Mouse (Mus musculus): ENCODE results near the gene Gzmf. TPM values are rescaled to one million over a fixed set of nuclear protein-coding genes. Genes with fewer than 3 reads are reported as not detected.
A peak's percentile ranks its signal among the peaks of the same experiment; 100 is the strongest.
"Not testable (repeated sequence)": the region's sequence is repeated elsewhere in the genome, so short reads cannot be mapped to it uniquely, and the experiment has no call there.

Gzmf gene
- total RNA-seq (2021): not detected
- long read RNA-seq, experiment 1: 0 reads
- long read RNA-seq, experiment 2: 0 reads

- H3K27ac ChIP-seq: no peak within 1 kb of the TSS
- no peak for TF ChIP-seq CTCF (conservative IDR thresholded peaks at IDR 0.05)
- no peak within 1 kb of the TSS for H3K4me3 ChIP-seq
- no peak for DNase-seq (ENCODE audit: low spot score in 2 of 2)
Observed at GRCm38 (mm10) chr14:56211317-56211716, at the start of gene Gzmf. TSS of gene Gzmf (minus strand) at chr14:56211417.

GRCm38 (mm10) chr14:56240409-56240808 is 29.2 kb upstream of the Gzmf start:
- H3K4me3 ChIP-seq: no peak overlapping the region
- no peak overlapping the region for H3K27ac ChIP-seq
- DNase-seq (ENCODE audit: low spot score in 2 of 2): no peak
- peak; percentile 54 for TF ChIP-seq CTCF (conservative IDR thresholded peaks at IDR 0.05)

GRCm38 (mm10) chr14:56234556-56234955 is 23.3 kb upstream of the Gzmf start, which contains the start of gene Gzmc:
TSS of gene Gzmc (minus strand) at chr14:56234656.
- TF ChIP-seq CTCF (conservative IDR thresholded peaks at IDR 0.05): no peak
- Histone ChIP-seq H3K4me3 (no peak within 1 kb of the TSS), H3K27ac (no peak within 1 kb of the TSS)
- DNase-seq (ENCODE audit: low spot score in 2 of 2): no peak

- Histone ChIP-seq H3K4me3 (no peak overlapping the region), H3K27ac (no peak overlapping the region)
- no peak for TF ChIP-seq CTCF (conservative IDR thresholded peaks at IDR 0.05)
- no peak for DNase-seq (ENCODE audit: low spot score in 2 of 2)
Observed at GRCm38 (mm10) chr14:56205613-56206012, 5.6 kb downstream of the Gzmf start.

- peak; percentile 71 for TF ChIP-seq CTCF (conservative IDR thresholded peaks at IDR 0.05)
- not testable (repeated sequence) for H3K27ac ChIP-seq, H3K4me3 ChIP-seq
- peak in 1 of 2 experiments; percentile 24 for DNase-seq (ENCODE audit: low spot score in 2 of 2)
Observed at GRCm38 (mm10) chr14:56205021-56205420, 6.2 kb downstream of the Gzmf start.

GRCm38 (mm10) chr14:56203975-56204374 is 7.2 kb downstream of the Gzmf start:
- TF ChIP-seq CTCF (conservative IDR thresholded peaks at IDR 0.05): peak; percentile 94
- Histone ChIP-seq H3K27ac (no peak overlapping the region), H3K4me3 (no peak overlapping the region)
- DNase-seq (ENCODE audit: low spot score in 2 of 2): peak; percentile 38 to 78

- no peak overlapping the region for H3K4me3 ChIP-seq
- TF ChIP-seq CTCF (conservative IDR thresholded peaks at IDR 0.05): peak; percentile 46
- H3K27ac ChIP-seq: no peak overlapping the region
- no peak for DNase-seq (ENCODE audit: low spot score in 2 of 2)
Observed at GRCm38 (mm10) chr14:56186946-56187345, 24.3 kb downstream of the Gzmf start.

- TF ChIP-seq CTCF (conservative IDR thresholded peaks at IDR 0.05): no peak
- Histone ChIP-seq H3K27ac (no peak overlapping the region), H3K4me3 (no peak overlapping the region)
- DNase-seq (ENCODE audit: low spot score in 2 of 2): no peak
Observed at GRCm38 (mm10) chr14:56186521-56186920, 24.7 kb downstream of the Gzmf start.

- H3K4me3 ChIP-seq, H3K27ac ChIP-seq: not testable (repeated sequence)
- DNase-seq (ENCODE audit: low spot score in 2 of 2): peak in 1 of 2 experiments; percentile 37
- peak; percentile 73 for TF ChIP-seq CTCF (conservative IDR thresholded peaks at IDR 0.05)
Observed at GRCm38 (mm10) chr14:56177651-56178050, 33.6 kb downstream of the Gzmf start.

GRCm38 (mm10) chr14:56174499-56174898 is 36.7 kb downstream of the Gzmf start, which contains the start of gene Gzmn:
TSS of gene Gzmn (minus strand) at chr14:56174599.
- TF ChIP-seq CTCF (conservative IDR thresholded peaks at IDR 0.05): no peak
- DNase-seq (ENCODE audit: low spot score in 2 of 2): no peak
- Histone ChIP-seq H3K27ac (peak within 1 kb of the TSS; percentile 74), H3K4me3 (no peak within 1 kb of the TSS)

- TF ChIP-seq CTCF (conservative IDR thresholded peaks at IDR 0.05): no peak
- peak; percentile 41 to 66 for DNase-seq (ENCODE audit: low spot score in 2 of 2)
- no peak overlapping the region for H3K4me3 ChIP-seq
- peak overlapping the region; percentile 74 for H3K27ac ChIP-seq
Observed at GRCm38 (mm10) chr14:56173396-56173795, 37.8 kb downstream of the Gzmf start.

GRCm38 (mm10) chr14:56172744-56173143 is 38.5 kb downstream of the Gzmf start:
- TF ChIP-seq CTCF (conservative IDR thresholded peaks at IDR 0.05): 0 out of 2 replicates have a peak, but pooled peaks have one; percentile 17
- no peak for DNase-seq (ENCODE audit: low spot score in 2 of 2)
- peak overlapping the region; percentile 48; the same call in 1 of the 2 replicates for H3K27ac ChIP-seq
- H3K4me3 ChIP-seq: no peak overlapping the region

GRCm38 (mm10) chr14:56168009-56168408 is 43.2 kb downstream of the Gzmf start:
- TF ChIP-seq CTCF (conservative IDR thresholded peaks at IDR 0.05): no peak
- DNase-seq (ENCODE audit: low spot score in 2 of 2): peak in 1 of 2 experiments; percentile 44

GRCm38 (mm10) chr14:56162109-56162508 is 49.1 kb downstream of the Gzmf start:
- DNase-seq (ENCODE audit: low spot score in 2 of 2): no peak
- Histone ChIP-seq H3K27ac (no peak overlapping the region), H3K4me3 (no peak overlapping the region)
- no peak for TF ChIP-seq CTCF (conservative IDR thresholded peaks at IDR 0.05)

More at GRCm38 (mm10) chr14:56168009-56168408, 43.2 kb downstream of the Gzmf start:
- H3K27ac ChIP-seq: peak overlapping the region; percentile 7; the same call in 1 of the 2 replicates
- no peak overlapping the region for H3K4me3 ChIP-seq

- not testable (repeated sequence) for H3K4me3 ChIP-seq; H3K27ac ChIP-seq; DNase-seq (ENCODE audit: low spot score in 2 of 2)
Observed at GRCm38 (mm10) chr14:56159479-56159878, 51.7 kb downstream of the Gzmf start, which contains the start of gene Gzmg. TSS of gene Gzmg (minus strand) at chr14:56159579.
